Mouse (Mus musculus) G1E (cell line): ENCODE data around the gene Cib1. TPM values are rescaled to one million over a fixed set of nuclear protein-coding genes. Genes with fewer than 3 reads are reported as not detected.

Source experiments
- ATAC-seq: 2 replicates; pipeline ENCODE4 v1.8.0; 2016; ENCODE audit warnings: mild to moderate bottlenecking; ENCODE audit not compliant: insufficient number of reproducible peaks, poor library complexity, low FRiP score, severe bottlenecking; ENCODE audit errors: extremely low read depth
- DNase-seq: peaks from one replicate; pipeline ENCODE4 v3.0.0; 2012; ENCODE audit warnings: low spot score
- H3K27me3 ChIP-seq: 2 replicates; pipeline ENCODE4 v1.6.1; 2012; ENCODE audit warnings: mild to moderate bottlenecking, low read length, inconsistent platforms; ENCODE audit not compliant: insufficient read depth
- H3K36me3 ChIP-seq: replicated peaks from 2 replicates; pipeline ENCODE3; 2012; ENCODE audit warnings: mild to moderate bottlenecking, inconsistent platforms
- H3K4me1 ChIP-seq: 2 replicates; pipeline ENCODE4 v1.6.1; 2012; ENCODE audit warnings: low read depth, low read length, inconsistent platforms, mixed read lengths; ENCODE audit not compliant: insufficient read depth
- H3K4me3 ChIP-seq: 2 replicates; pipeline ENCODE4 v1.5.1; 2012; ENCODE audit warnings: low read depth, mild to moderate bottlenecking, inconsistent platforms, low read length, moderate library complexity, mixed read lengths
- H3K9me3 ChIP-seq: replicated peaks from 2 replicates; pipeline ENCODE4 v1.6.1; 2012; ENCODE audit warnings: inconsistent platforms
- CTCF ChIP-seq: IDR thresholded peaks from 2 replicates; pipeline ENCODE4 v1.5.1; 2012; ENCODE audit warnings: low read depth, low read length, inconsistent platforms, mixed read lengths
- GATA1 ChIP-seq: IDR thresholded peaks from 2 replicates; pipeline ENCODE4 v1.6.1; 2012; ENCODE audit warnings: borderline replicate concordance, low read length, inconsistent platforms, mixed read lengths
- GATA2 ChIP-seq: IDR thresholded peaks from 2 replicates; pipeline ENCODE4 v1.6.1; 2012; ENCODE audit warnings: low read depth, low read length, inconsistent platforms, borderline replicate concordance
- POLR2AphosphoS5 ChIP-seq: IDR thresholded peaks from 2 replicates; pipeline ENCODE4 v1.6.1; 2012; ENCODE audit warnings: low read depth, low read length, inconsistent platforms; ENCODE audit not compliant: insufficient replicate concordance
- TAL1 ChIP-seq: conservative IDR thresholded peaks from 2 replicates; pipeline ENCODE4 v1.6.1; 2012; ENCODE audit warnings: low read depth, low read length, inconsistent platforms, mixed read lengths
- polyA plus RNA-seq: library from polyadenylated mRNA; stranded (reverse); fragments of >175 nt; gene quantifications from 2 replicates; pipeline ENCODE4 v1.2.3, GENCODE M21; 2012
- total RNA-seq, 2 experiments: library from RNA; stranded (forward) in 1 of 2; stranded (reverse) in 1 of 2; fragments of 200-1000 nt in 1 of 2; fragments of >200 nt in 1 of 2; fragmentation: Nextera tagmentation in 1 of 2; gene quantifications; 2 replicates each; pipeline ENCODE4 v1.2.3; 2014 to 2017

Gene Cib1
- total and polyA plus RNA-seq, 3 experiments = 44.2 to 82.9 (median 49.6) TPM

DNA sequence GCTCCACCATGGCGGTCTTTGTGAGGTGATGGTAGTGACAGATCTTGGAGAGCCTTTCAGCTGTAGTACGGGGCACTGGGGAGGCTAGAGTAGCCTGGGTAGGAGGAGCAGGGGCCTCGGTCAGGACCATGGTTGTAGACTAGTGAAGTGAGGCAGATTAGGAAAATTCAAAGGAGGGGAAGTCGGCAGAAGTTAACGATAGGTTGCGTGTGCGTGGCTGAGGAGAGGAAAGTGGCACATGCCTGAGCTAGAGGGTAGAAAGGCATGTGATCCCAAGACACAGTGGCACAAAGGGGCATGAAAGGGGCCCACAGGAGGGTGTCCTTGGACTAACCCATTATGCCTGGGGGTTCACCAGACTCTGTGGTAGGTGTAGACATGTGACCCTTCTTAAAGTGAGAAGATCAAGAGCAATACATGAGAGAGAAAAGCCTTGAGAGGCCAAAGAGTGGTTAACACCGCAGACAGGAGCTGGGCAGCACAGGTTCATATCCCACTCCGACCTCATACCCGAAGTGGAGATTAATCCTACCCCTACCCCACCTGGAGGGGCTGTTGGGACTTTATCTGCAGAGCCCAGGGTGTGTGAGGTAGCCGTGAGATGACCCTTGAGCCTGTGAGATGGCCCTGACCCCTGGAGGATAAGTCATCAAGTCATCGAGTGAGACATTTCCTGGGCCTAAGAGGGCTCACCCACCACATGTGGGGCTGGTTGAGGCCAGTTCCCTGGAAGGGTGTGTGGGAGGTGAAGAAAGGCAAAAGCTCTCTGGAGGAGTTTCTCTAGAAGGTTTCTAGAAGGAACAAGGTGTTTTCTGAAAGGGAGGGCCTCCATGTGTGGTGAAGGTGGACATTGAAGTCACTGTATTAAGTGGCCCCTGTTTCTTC, 26.7 kb downstream of the Cib1 start:
- Histone ChIP-seq H3K27me3 (no peaks in the 10 kb centered on the region), H3K36me3 (peaks cover 74% of the 10 kb centered on the region), H3K4me3 (peak overlapping the region; percentile 49; the same call in 1 of the 2 replicates), H3K9me3 (no peaks in the 10 kb centered on the region), H3K4me1 (peaks cover 100% of the 10 kb centered on the region)
- DNase-seq (no peak), ATAC-seq (no peak)
- TF ChIP-seq TAL1 (no peak), POLR2AphosphoS5 (no peak), CTCF (no peak), GATA2 (no peak), GATA1 (no peak)

DNA sequence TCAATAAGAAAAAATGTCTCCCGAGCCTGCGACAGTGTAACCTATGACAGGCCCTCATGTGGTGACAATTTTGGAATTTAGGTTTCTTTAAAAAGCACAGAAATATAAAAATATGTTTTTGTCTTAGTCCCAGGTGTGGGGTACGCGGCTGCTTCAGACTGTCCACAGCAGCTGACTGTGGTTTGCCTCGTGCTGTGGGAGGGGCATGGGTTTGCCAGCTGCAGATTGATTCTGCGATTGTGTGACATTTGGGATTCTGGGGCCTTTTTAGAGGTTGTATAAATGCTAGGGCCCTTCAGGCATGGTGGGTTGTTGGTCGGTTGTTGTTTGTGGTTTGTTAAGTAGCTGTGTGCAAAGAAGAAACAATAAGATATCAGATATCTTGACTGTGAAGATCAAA, 27.7 kb downstream of the Cib1 start:
- Histone ChIP-seq H3K4me1 (peaks cover 100% of the 10 kb centered on the region), H3K9me3 (no peaks in the 10 kb centered on the region), H3K36me3 (peaks cover 77% of the 10 kb centered on the region), H3K4me3 (no peak overlapping the region; the same call in 1 of the 2 replicates), H3K27me3 (no peaks in the 10 kb centered on the region)
- DNase-seq = no peak
- ATAC-seq = no peak
- TF ChIP-seq TAL1 (no peak), CTCF (no peak), POLR2AphosphoS5 (no peak), GATA1 (no peak), GATA2 (no peak)

DNA sequence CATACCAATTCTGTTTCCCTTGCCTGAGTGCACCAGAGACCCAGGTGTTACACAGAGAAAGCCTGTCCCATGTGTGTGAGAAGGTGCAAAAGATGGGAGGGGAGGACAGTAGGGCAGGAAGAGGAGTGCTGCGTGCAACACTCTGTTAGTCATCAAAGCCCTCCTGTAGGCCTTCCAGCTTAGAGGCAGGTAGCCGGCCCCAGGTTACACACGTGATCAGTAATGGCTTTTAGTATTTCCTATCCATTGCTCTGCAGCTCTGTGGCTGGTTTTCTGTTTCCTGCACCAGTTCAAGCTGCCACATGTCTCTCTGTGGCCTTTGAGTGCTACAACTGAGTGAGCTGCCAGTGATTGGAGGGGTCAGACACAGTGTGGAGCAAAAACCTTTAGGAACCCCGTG, 28.3 kb downstream of the Cib1 start:
- Histone ChIP-seq H3K27me3 (no peaks in the 10 kb centered on the region), H3K4me3 (peak overlapping the region; percentile 47; the same call in 1 of the 2 replicates), H3K36me3 (peaks cover 82% of the 10 kb centered on the region), H3K4me1 (peaks cover 100% of the 10 kb centered on the region), H3K9me3 (no peaks in the 10 kb centered on the region)
- DNase-seq (no peak), ATAC-seq (no peak)
- TF ChIP-seq GATA1 = no peak
- no peak for TF ChIP-seq CTCF
- no peak for TF ChIP-seq TAL1
- TF ChIP-seq POLR2AphosphoS5 = no peak
- no peak for TF ChIP-seq GATA2

DNA sequence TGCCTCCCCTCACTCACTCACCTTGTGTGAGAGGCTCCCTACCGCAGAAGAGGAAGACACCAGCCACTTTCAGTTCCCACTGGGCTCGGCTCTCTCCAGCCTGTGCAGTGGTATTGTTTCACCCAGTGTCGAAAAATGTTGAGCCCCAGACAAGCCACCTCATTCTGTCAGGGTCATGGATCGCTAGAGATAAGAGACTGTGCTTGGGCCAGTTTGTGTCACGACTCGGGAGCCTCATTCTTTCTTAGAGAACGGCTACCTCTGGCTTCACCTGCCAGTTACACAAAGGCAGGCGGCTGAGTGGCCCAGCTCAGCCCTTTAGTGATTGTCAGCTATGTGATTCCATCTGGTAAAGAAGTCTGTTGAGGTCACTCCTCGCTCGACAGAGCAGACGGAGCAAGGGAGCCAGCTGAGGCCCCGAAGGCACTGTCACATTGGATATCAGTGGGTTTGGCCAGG, 28.9 kb downstream of the Cib1 start:
- ATAC-seq (no peak; the same call in 1 of the 2 replicates), DNase-seq (no peak)
- peaks cover 82% of the 10 kb centered on the region for H3K36me3 ChIP-seq

DNA sequence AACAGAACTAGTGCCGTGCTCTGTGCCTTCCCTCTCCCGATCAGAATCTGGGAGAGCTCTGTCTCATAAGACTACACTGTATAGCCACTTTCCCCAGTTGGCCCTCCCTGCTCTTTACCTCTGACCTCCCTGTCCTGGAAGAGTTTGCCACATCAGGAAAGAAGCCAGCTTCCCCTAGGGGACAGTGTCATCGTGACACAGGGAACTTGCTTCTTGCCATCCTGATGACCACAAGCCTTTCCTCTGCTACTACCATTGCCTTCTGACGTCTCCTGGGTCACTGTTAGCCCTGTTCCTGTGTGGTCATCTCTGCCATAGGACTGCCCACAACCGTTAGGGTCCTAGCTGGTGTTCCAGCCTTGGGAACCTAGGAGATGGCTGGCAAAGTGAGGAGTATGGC, 29.7 kb downstream of the Cib1 start:
- no peak for TF ChIP-seq GATA1
- Histone ChIP-seq H3K4me1 (peaks cover 93% of the 10 kb centered on the region), H3K36me3 (peaks cover 80% of the 10 kb centered on the region), H3K4me3 (peak overlapping the region; percentile 67; the same call in 1 of the 2 replicates), H3K9me3 (no peaks in the 10 kb centered on the region), H3K27me3 (no peaks in the 10 kb centered on the region)
- DNase-seq (no peak), ATAC-seq (no peak)

More for the DNA sequence above, 28.9 kb downstream of the Cib1 start:
- TF ChIP-seq TAL1 = no peak
- no peak for TF ChIP-seq CTCF
- TF ChIP-seq GATA2 = no peak
- TF ChIP-seq POLR2AphosphoS5 = no peak
- no peak for TF ChIP-seq GATA1
- Histone ChIP-seq H3K4me1 (peaks cover 99% of the 10 kb centered on the region), H3K27me3 (no peaks in the 10 kb centered on the region), H3K9me3 (no peaks in the 10 kb centered on the region), H3K4me3 (peak overlapping the region; percentile 67; the same call in 1 of the 2 replicates)

DNA sequence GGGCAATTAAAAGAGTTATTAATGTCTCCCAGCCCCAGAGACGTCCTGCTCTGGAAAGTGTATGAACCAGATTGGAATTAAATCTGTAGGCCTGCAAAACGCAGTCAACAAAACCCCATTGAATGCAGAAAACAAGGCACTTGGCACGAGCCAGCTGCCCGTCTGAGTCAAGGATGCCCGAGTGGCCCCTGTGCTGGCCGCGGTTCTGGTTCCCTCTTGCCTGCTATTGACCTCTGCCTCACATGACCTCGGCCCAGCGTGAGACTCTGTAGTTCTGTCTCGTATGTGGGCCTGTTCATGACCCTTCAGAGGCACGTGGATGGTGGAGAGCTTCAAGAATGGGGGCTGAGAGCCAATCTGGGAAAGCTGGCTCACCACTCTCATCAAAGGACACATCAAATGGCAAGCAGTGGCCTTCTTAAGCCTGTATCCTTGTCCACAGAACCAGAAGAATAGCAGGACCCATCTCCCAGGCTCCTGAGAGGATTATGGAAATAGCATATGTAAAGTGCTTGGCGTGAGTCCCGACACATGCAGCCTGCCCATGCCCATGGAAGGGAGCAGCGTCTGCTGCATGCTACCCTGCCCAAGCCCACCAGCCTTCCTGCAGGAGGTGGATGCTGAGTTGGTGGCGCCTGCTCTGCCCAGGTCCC, 30.6 kb downstream of the Cib1 start:
- DNase-seq (no peak), ATAC-seq (no peak)
- no peaks in the 10 kb centered on the region for H3K9me3 ChIP-seq
- TF ChIP-seq GATA2 = no peak
- TF ChIP-seq CTCF = no peak
- H3K4me3 ChIP-seq = peak overlapping the region; percentile 67; the same call in 1 of the 2 replicates
- H3K4me1 ChIP-seq = peaks cover 93% of the 10 kb centered on the region
- H3K27me3 ChIP-seq = no peaks in the 10 kb centered on the region
- peaks cover 71% of the 10 kb centered on the region for H3K36me3 ChIP-seq
